Mouse (Mus musculus) intestine, embryonic 15.5 days (tissue): ENCODE measurements at regions not wholly inside any gene's neighbourhood (a gene's known extent, or its start where the extent isn't known, plus 50 kb on each side); places are given as distances from the start of the nearest gene placed in this dataset.
A peak's percentile ranks its signal among the peaks of the same experiment; 100 is the strongest.

ENCODE experiments used
- ATAC-seq: fragments of 200-750 bp; cut with Nextera tagmentation; 2 replicates; pipeline ENCODE4 v1.8.0; 2017; ENCODE audit warnings: moderate TSS enrichment, moderate library complexity
- H3K27ac ChIP-seq: fragments of 300-500 bp; sonication (generic); 2 replicates; pipeline ENCODE4 v1.5.1; 2015; ENCODE audit warnings: mild to moderate bottlenecking, inconsistent platforms
- H3K27me3 ChIP-seq: fragments of 300-500 bp; sonication (generic); replicated peaks from 2 replicates; pipeline ENCODE4 v1.6.1; 2015; ENCODE audit warnings: inconsistent platforms
- H3K36me3 ChIP-seq: fragments of 300-500 bp; sonication (generic); 2 replicates; pipeline ENCODE4 v1.6.1; 2015; ENCODE audit warnings: inconsistent platforms
- H3K4me1 ChIP-seq: fragments of 300-500 bp; sonication (generic); replicated peaks from 2 replicates; pipeline ENCODE4 v1.6.1; 2015; ENCODE audit warnings: inconsistent platforms
- H3K4me2 ChIP-seq: fragments of 300-500 bp; sonication (generic); replicated peaks from 2 replicates; pipeline ENCODE4 v1.6.1; 2015; ENCODE audit warnings: mild to moderate bottlenecking, inconsistent platforms
- H3K4me3 ChIP-seq: fragments of 300-500 bp; sonication (generic); replicated peaks from 2 replicates; pipeline ENCODE4 v1.5.1; 2015; ENCODE audit warnings: inconsistent platforms
- H3K9ac ChIP-seq: fragments of 300-500 bp; sonication (generic); 2 replicates; pipeline ENCODE4 v1.6.1; 2015; ENCODE audit warnings: inconsistent platforms
- H3K9me3 ChIP-seq: fragments of 300-500 bp; sonication (generic); 2 replicates; pipeline ENCODE4 v1.6.1; 2016; ENCODE audit warnings: inconsistent platforms
- WGBS: fragments of 180-500 bp; shearing (Covaris S2); methylation state at CpG from one replicate; pipeline ENCODE4 v1.1.7; 2015; 5-methylcytosine and 5-hydroxymethylcytosine counted together

DNA sequence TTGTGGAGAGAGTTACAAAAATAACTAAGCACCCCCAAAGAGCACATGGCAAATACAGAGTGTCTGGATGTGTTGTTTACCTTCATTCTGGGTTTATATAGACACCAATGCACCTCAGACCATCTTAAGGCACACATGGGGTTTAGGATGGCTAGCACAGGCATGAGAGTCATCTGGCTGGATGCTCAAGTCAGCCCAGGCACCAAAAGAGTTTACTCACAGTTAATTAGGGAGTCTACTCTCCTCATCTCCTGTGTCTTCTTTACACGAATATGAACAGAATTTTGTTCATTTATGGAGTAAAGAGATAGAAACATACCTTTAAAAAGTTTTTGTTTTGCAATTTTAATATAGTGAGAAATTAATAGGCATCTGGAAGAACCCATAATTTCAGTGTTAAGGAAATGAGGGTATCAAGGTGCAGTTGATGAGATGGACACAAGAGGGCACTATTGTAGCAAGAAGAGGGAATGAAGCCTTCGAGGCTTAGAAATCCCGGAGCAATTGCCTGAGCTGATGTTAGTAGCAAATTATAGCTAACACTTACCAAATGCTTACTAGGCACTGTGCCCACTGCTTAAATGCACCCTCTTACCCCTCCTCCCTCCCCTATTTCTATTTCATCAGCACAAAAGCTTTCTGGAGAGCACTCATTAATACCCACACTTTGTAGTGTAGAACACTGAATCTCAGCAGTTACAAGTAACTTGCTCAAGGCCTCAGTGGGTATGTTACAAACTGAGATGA is 174.6 kb downstream of the Eepd1 start:
- H3K27me3 ChIP-seq = no peaks in the 10 kb centered on the region
- no peaks in the 10 kb centered on the region for H3K4me1 ChIP-seq
- WGBS = 6% methylated on average over 3 of the region's 3 CpGs
- H3K27ac ChIP-seq = no peak overlapping the region
- no peak overlapping the region for H3K4me2 ChIP-seq
- no peak overlapping the region for H3K4me3 ChIP-seq
- no peaks in the 10 kb centered on the region for H3K9me3 ChIP-seq
- no peaks in the 10 kb centered on the region for H3K36me3 ChIP-seq
- no peak for ATAC-seq
- no peak overlapping the region for H3K9ac ChIP-seq

DNA sequence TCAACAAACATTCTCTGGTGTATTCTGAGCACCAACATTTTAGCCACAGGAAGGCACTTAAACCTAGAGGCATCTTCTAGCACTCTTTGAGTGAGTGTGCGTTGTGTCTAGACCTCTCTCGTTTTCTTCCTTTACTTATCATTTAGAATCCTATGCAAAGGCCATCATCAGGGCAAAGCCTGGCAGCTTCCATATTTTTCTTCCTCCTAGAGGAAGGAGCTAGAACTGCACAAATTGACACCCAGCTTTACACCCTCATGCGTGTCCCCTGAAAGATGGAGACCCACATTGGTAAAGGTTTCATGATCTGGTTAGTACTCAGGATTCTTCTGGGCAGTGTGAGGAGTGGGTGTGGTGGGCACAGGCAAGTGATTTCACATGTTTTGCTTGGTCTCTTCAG is 175.2 kb downstream of the Eepd1 start:
- H3K9me3 ChIP-seq = no peaks in the 10 kb centered on the region
- H3K27me3 ChIP-seq = no peaks in the 10 kb centered on the region
- H3K9ac ChIP-seq = no peak overlapping the region
- H3K4me1 ChIP-seq = no peaks in the 10 kb centered on the region
- 84% methylated on average over 3 of the region's 3 CpGs for WGBS
- H3K36me3 ChIP-seq = no peaks in the 10 kb centered on the region
- no peak overlapping the region for H3K27ac ChIP-seq
- no peak for ATAC-seq
- no peak overlapping the region for H3K4me2 ChIP-seq
- no peak overlapping the region for H3K4me3 ChIP-seq

DNA sequence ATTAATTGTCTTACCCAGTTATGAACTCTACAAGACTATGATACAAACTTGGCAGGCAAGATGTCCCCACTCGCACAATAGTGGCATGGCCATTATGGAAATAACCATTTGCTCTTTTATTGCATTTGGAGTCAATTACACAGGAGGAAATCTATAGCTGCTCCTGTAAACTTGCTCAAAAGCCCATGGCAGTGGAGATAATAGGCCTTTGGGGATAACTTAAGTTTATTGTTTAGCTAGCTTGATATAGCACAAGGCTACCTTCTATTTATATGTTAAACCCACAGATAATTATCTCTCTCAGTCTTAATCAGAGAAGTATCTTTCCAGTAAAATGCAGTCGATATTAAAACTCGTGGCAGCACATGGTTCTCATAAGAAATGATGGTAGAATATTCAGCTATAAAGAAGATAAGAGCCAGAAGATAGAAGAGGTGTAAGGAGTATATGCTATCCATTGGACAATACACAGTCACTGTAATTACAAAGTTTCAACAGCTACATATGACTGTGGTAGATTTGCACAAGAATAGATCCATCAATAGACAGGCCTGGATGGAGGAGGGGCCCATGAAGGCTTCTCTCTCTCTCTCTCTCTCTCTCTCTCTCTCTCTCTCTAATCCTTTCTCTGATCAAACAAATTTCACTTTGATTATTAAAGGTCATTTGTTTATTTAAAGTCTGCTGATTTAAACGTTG is 202.4 kb downstream of the Eepd1 start:
- Histone ChIP-seq H3K27me3 (no peaks in the 10 kb centered on the region), H3K4me1 (no peaks in the 10 kb centered on the region), H3K9me3 (no peaks in the 10 kb centered on the region), H3K9ac (no peak overlapping the region), H3K4me2 (no peak overlapping the region), H3K4me3 (no peak overlapping the region), H3K36me3 (no peaks in the 10 kb centered on the region), H3K27ac (no peak overlapping the region)
- no peak for ATAC-seq
- WGBS = 71% methylated on average over 4 of the region's 4 CpGs

DNA sequence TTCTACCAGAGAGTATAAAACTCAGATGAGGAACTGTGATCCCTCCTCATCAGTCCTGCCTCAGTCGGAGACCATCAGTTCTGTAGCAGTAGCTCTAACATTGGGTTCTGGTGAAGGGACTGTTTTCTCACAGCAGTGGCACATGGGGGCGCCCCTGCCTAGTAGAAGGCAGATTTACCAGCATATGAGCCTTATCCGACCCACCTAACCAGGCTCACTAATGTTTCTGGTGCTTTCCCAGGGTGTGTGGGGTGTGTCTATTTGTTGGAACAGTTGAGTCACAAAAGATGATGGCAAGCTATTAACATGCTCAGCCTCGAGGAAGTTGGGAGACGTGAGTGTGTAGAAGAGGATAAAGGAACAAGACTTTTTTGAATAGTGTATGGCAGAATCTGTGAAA is 212.3 kb downstream of the Eepd1 start:
- ATAC-seq = no peak
- H3K9ac ChIP-seq = no peak overlapping the region
- no peak overlapping the region for H3K4me2 ChIP-seq
- no peaks in the 10 kb centered on the region for H3K27me3 ChIP-seq
- no peak overlapping the region for H3K4me3 ChIP-seq
- no peaks in the 10 kb centered on the region for H3K9me3 ChIP-seq
- no peaks in the 10 kb centered on the region for H3K4me1 ChIP-seq
- 42% methylated on average over 5 of the region's 5 CpGs for WGBS
- no peaks in the 10 kb centered on the region for H3K36me3 ChIP-seq
- no peak overlapping the region for H3K27ac ChIP-seq

DNA sequence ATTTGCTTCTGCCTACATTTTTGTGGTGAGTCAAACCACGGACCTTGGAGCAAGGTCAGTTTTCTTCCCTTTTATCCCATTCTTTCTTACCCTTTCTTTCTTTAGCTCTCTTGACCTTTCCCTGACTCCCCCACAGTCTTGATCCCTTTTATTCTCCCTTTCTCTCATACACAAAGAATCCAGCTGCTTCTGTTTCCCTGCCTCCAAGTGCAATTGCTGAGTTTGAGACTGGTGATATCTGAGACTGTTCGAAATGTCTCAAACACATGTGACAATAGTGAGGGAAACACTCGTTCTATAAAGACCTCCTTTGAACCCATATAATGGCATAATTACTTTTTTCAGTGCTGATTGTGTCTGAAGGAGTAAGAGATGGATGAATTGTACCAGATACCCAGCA is 213.7 kb downstream of the Eepd1 start:
- Histone ChIP-seq H3K27me3 (no peaks in the 10 kb centered on the region), H3K9ac (no peak overlapping the region), H3K36me3 (no peaks in the 10 kb centered on the region), H3K4me2 (no peak overlapping the region), H3K9me3 (no peaks in the 10 kb centered on the region), H3K4me1 (no peaks in the 10 kb centered on the region), H3K27ac (no peak overlapping the region), H3K4me3 (no peak overlapping the region)
- ATAC-seq = no peak
- 61% methylated on average over 3 of the region's 3 CpGs for WGBS

DNA sequence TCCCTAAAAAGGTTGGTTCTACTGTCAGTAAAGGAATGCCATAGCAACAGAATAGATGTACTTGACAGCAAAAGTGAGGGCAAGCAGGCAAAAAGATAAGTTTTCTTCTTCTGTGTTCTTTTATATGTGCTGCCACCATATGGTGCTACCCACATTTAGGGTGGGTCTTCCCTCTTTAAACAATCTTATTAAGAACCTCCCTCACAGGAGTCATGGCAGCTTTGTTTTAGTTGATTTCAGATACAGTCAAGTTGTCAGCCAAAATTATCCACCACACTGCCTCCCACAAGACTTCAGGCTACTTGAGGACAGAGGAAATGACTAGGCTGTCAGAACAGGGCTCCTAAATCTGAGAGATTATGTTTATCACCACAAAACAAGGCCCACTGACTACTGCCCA is 232.3 kb downstream of the Eepd1 start:
- Histone ChIP-seq H3K27ac (no peak overlapping the region), H3K36me3 (no peaks in the 10 kb centered on the region), H3K4me3 (no peak overlapping the region), H3K4me1 (no peaks in the 10 kb centered on the region), H3K9me3 (no peaks in the 10 kb centered on the region), H3K9ac (no peak overlapping the region), H3K27me3 (no peaks in the 10 kb centered on the region), H3K4me2 (no peak overlapping the region)
- ATAC-seq = no peak

DNA sequence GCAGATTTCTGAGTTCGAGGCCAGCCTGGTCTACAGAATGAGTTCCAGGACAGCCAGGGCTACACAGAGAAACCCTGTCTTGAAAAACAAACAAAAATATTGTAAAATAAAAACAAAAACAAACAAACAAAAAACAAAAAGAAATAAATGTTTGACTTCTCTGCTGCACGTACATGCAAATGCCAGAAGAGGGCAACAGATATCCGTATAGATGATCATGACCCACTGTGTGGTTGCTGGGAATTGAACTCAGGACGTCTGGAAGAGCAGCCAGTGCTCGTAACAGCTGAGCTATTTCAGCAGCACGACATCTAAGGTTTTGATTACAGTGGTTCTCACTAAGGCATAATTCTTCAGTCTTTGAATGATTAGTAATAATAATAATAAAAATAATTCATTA is 262.8 kb downstream of the Eepd1 start:
- 65% methylated on average over 6 of the region's 6 CpGs for WGBS

DNA sequence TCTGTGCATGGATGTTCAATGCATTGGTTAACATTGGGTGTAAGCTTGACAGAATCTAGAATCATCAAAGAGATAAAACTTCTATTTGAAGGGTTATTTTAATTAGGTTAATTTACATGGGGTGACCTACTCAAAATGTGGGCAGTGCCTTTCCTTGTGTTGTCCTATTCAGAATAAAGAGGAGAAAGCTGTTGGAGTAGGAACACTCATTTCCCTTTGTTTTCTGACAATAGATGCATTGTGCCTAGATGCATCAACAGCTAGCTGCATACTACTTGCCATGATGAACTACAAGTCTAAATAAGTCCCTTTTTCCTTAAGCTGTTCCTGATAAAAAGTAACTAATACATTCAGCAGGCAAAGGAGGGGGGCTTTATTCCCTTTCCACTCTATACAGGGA is 269.8 kb downstream of the Eepd1 start:
- no peaks in the 10 kb centered on the region for H3K27me3 ChIP-seq
- no peaks in the 10 kb centered on the region for H3K36me3 ChIP-seq
- no peak overlapping the region for H3K27ac ChIP-seq
- H3K9me3 ChIP-seq = no peaks in the 10 kb centered on the region
- no peak overlapping the region for H3K4me2 ChIP-seq
- H3K4me1 ChIP-seq = no peaks in the 10 kb centered on the region
- no peak for ATAC-seq
- no peak overlapping the region for H3K9ac ChIP-seq
- H3K4me3 ChIP-seq = no peak overlapping the region

More for the DNA sequence above, 262.8 kb downstream of the Eepd1 start:
- ATAC-seq = no peak
- Histone ChIP-seq H3K27me3 (no peaks in the 10 kb centered on the region), H3K9me3 (no peaks in the 10 kb centered on the region), H3K9ac (no peak overlapping the region), H3K27ac (no peak overlapping the region), H3K4me3 (no peak overlapping the region), H3K36me3 (no peaks in the 10 kb centered on the region), H3K4me2 (no peak overlapping the region), H3K4me1 (no peaks in the 10 kb centered on the region)

DNA sequence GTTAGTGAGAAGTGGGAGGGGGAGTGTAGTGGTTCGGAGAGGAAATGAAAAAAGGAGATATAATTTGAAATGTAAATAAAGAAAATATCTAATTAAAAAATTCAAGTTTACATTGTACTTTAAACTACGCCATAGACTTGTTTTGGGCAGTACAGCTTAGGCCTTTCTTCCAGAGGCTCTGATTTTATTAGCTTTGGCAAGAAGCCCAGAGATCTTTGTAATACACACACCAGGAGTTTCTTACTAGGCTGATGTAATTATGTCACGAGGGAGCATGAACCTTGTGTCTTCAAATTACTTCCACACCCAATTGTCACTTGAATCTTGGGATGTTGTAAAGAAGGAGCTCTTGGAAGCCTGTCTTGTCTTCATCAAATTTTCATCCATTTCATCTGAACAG is 292.6 kb downstream of the Eepd1 start:
- Histone ChIP-seq H3K4me2 (no peak overlapping the region), H3K4me1 (no peaks in the 10 kb centered on the region), H3K36me3 (no peaks in the 10 kb centered on the region), H3K9me3 (no peaks in the 10 kb centered on the region), H3K27me3 (no peaks in the 10 kb centered on the region), H3K9ac (no peak overlapping the region), H3K4me3 (no peak overlapping the region), H3K27ac (no peak overlapping the region)
- WGBS = 49% methylated on average over 3 of the region's 3 CpGs
- ATAC-seq = peak; percentile 70

DNA sequence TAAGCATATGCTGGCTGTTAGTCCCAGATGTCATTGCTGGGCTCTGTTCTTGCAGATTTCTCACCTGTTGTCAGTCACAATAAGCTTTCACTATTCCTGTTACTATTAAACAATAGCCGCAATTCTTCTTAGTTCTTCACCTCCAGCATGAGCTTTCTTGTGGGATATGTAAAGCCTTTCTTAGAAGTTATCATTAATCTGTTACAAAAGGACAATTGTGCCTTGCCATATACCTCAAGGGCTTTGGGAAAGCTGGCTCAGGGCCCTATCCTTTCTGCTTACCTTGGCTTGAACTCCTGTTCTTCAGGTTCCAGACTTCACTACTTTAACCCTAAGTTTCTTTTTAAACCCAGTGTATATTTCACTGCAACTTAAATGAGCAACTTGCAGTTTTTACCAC is 301.3 kb downstream of the Eepd1 start:
- H3K27me3 ChIP-seq = no peaks in the 10 kb centered on the region
- H3K4me1 ChIP-seq = no peaks in the 10 kb centered on the region
- no peaks in the 10 kb centered on the region for H3K36me3 ChIP-seq
- no peak overlapping the region for H3K9ac ChIP-seq
- H3K9me3 ChIP-seq = no peaks in the 10 kb centered on the region
- H3K4me3 ChIP-seq = no peak overlapping the region
- ATAC-seq = no peak
- 97% methylated on average over 1 of the region's 1 CpGs for WGBS
- no peak overlapping the region for H3K27ac ChIP-seq
- H3K4me2 ChIP-seq = no peak overlapping the region

DNA sequence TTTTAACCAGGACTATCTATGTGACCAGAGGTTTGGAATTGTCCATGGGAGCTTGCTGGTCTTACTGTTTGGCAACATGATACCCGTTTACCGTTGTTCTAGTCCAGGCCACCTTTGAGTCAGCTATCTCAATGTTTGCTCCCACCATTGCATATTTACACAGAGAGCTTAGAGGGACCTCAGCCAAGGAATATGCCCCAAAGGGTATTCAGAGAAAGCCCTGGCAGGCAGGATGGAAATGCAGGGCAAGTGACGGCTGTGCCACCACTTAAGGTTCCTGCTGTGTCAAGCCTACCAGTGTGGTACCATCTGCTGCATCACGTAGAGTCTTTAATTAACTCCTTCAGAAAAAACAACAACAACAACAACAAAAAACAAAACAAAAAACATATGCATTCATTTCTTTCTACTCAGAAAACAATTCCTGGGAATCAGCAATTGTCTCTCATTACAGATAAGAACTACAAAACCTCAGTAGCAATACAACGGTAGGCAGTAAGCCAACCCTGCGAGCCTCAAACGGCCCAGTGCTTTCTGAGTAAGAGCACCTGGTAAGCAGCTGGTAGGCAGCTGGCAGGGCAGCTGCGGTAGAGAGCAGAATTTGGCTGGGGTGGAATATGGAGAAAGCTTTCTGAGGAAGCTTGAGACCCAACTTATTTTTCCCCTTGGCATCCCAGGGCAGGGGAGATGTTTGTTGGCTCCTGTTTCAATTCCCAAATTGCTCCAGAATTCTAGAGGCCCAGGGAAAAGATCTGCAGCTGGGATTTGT is 314.0 kb downstream of the Eepd1 start:
- H3K9me3 ChIP-seq = no peaks in the 10 kb centered on the region
- H3K4me2 ChIP-seq = no peak overlapping the region
- no peak for ATAC-seq
- H3K27ac ChIP-seq = no peak overlapping the region
- H3K36me3 ChIP-seq = no peaks in the 10 kb centered on the region
- 79% methylated on average over 8 of the region's 8 CpGs for WGBS
- H3K4me1 ChIP-seq = no peaks in the 10 kb centered on the region
- H3K4me3 ChIP-seq = no peak overlapping the region
- no peak overlapping the region for H3K9ac ChIP-seq
- no peaks in the 10 kb centered on the region for H3K27me3 ChIP-seq

DNA sequence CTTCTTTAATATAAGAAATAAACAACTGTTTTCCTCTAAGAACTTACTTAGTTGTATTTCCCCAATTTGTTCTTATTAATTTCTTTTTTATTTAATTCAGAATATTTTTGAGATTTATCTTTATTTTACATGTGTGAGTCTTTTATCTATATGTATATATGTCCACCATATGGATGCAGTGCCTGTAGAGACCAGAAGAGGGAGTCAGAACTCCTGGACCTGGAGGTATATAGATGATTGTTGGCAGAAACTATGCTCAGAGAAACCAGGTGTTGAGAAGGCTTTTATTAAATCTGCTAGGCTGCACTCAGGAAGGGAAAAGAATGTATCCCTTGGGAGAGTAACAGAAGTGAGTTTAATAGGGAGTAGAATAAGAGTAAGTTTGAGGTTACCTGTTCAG is 328.2 kb downstream of the Eepd1 start:
- Histone ChIP-seq H3K36me3 (no peaks in the 10 kb centered on the region), H3K4me1 (no peaks in the 10 kb centered on the region)

DNA sequence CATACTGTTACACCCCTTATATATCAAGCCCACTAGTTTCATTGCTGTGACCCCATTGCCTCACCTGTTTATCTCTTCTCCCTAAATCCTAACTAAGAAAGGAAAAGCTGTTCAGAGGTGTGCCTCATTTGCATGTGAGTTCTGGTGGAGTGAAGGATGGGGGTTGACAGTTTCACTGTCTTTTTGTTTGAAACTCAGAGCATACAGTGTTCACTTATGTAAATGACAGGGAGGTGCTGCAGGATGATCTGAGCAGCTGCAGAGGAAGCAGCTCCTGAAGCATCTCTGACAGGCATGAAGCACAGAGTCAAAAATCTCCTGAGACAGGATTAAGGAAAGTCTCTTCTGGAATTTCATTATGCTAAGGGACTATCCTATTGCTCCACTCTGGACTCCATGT is 351.9 kb downstream of the Eepd1 start:
- Histone ChIP-seq H3K36me3 (no peaks in the 10 kb centered on the region), H3K9me3 (no peaks in the 10 kb centered on the region), H3K27me3 (no peaks in the 10 kb centered on the region), H3K4me1 (no peaks in the 10 kb centered on the region), H3K4me3 (no peak overlapping the region), H3K27ac (no peak overlapping the region), H3K4me2 (no peak overlapping the region), H3K9ac (no peak overlapping the region)
- ATAC-seq = no peak

More for the DNA sequence above, 328.2 kb downstream of the Eepd1 start:
- Histone ChIP-seq H3K9me3 (no peaks in the 10 kb centered on the region), H3K27me3 (no peaks in the 10 kb centered on the region), H3K27ac (no peak overlapping the region), H3K4me3 (no peak overlapping the region), H3K9ac (no peak overlapping the region), H3K4me2 (no peak overlapping the region)
- no peak for ATAC-seq
